Mouse (Mus musculus): ENCODE data around the gene 4930447F04Rik. TPM values are rescaled to one million over a fixed set of nuclear protein-coding genes. Genes with fewer than 3 reads are reported as not detected.

4930447F04Rik gene
- not detected in 2 replicates for polyA plus RNA-seq (2015; fragmentation: Nextera tagmentation; extraction: Ambion mirVana)

- WGBS (ENCODE audit: insufficient replicate concordance), result 59% methylated on average over 1 of the region's 1 CpGs
- DNase-seq, result no peak
These were observed at the start of gene 4930447F04Rik for GRCm38 (mm10) chrX:66304124-66304523. Gene 4930447F04Rik, minus strand, starts transcription at chrX:66304224.

More at GRCm38 (mm10) chrX:66304124-66304523, at the start of gene 4930447F04Rik:
- H3K36me3 ChIP-seq, result no peaks in the 10 kb centered on the region
- H3K27ac ChIP-seq, result no peak within 1 kb of the TSS
- H3K4me3 ChIP-seq (replicated peaks), result no peak within 1 kb of the TSS
- no peak for ATAC-seq (ENCODE audit: low read depth)
- H3K9ac ChIP-seq, result no peak within 1 kb of the TSS
- H3K4me1 ChIP-seq (replicated peaks), result no peaks in the 10 kb centered on the region
- H3K4me2 ChIP-seq, result no peak within 1 kb of the TSS
- H3K9me3 ChIP-seq (replicated peaks), result no peaks in the 10 kb centered on the region
- H3K27me3 ChIP-seq, result no peaks in the 10 kb centered on the region

Data from liver, embryonic 13.5 days (tissue).